Mouse (Mus musculus): ENCODE measurements around the gene Hoxa9.

DNA sequence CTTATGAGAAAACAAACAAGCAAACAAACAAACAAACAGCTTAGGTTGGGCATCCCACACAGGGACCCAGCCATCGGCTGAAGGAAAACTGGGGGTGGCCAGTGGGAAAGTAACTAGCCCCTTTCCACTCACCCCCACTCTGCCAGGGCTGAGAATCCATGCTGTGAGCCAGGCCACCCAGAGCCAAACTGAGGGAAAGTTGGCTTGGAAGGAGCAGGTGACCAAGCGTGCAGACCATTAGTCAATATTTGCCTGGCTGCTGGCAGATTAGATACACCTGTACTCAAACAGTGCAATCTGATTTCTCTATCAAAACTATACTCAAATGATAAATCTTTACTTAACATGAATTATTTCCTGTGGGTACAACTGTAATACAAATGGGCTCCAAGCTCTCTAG lies 48.9 kb downstream of the Hoxa9 start:
- no peak for TF ChIP-seq CTCF (IDR thresholded peaks at IDR 0.05; ENCODE audit: low read depth)
- no peak for TF ChIP-seq EP300 (IDR thresholded peaks at IDR 0.05; ENCODE audit: low read depth)

Data from heart, postnatal 0 days (tissue).